Mouse (Mus musculus) embryonic fibroblast, embryonic 13.5 days (primary cell): ENCODE results near the gene Sfxn5.

Experiments
- CTCF ChIP-seq: IDR thresholded peaks from 2 replicates; pipeline ENCODE4 v1.5.1; 2011; ENCODE audit warnings: mild to moderate bottlenecking, control low read depth, low read length, moderate library complexity, borderline replicate concordance; ENCODE audit not compliant: insufficient read depth
- POLR2A ChIP-seq: IDR thresholded peaks from 2 replicates; pipeline ENCODE4 v1.6.1; 2011; ENCODE audit warnings: low read depth, mild to moderate bottlenecking, control low read depth, low read length, moderate library complexity

GRCm38 (mm10) chr6:85378629-85379028 is 45.4 kb upstream of the Sfxn5 start:
- TF ChIP-seq CTCF (no peak), POLR2A (no peak)
